Mouse (Mus musculus) brain, embryonic 14.5 days (tissue): ENCODE results near the gene Stat4.

ENCODE experiments used
- CTCF ChIP-seq: fragments of 200-500 bp; IDR thresholded peaks from 2 replicates; pipeline ENCODE4 v1.5.1; 2012; ENCODE audit warnings: inconsistent platforms, mild to moderate bottlenecking, moderate library complexity, borderline replicate concordance; ENCODE audit not compliant: insufficient read depth, insufficient read length; ENCODE audit errors: extremely low read depth
- POLR2A ChIP-seq: fragments of 200-500 bp; IDR thresholded peaks from 2 replicates; pipeline ENCODE4 v1.6.1; 2012; ENCODE audit warnings: mild to moderate bottlenecking, inconsistent platforms, borderline replicate concordance; ENCODE audit not compliant: poor library complexity, insufficient read depth, insufficient read length, severe bottlenecking; ENCODE audit errors: extremely low read depth

GRCm38 (mm10) chr1:51998542-51998941, 11.6 kb downstream of the Stat4 start:
- TF ChIP-seq CTCF = peak; percentile 59
- no peak for TF ChIP-seq POLR2A
